Mouse (Mus musculus) liver, adult 2 months (tissue): Measurements from ENCODE around the gene Abcg4.

Experiments used
- CTCF ChIP-seq: fragments of 200-500 bp; IDR thresholded peaks from 2 replicates; pipeline ENCODE4 v1.5.1; 2011; ENCODE audit warnings: low read depth, low read length, control low read depth
- POLR2A ChIP-seq: fragments of 200-500 bp; IDR thresholded peaks from 2 replicates; pipeline ENCODE4 v1.6.1; 2011; ENCODE audit warnings: low read length, control low read depth; ENCODE audit not compliant: insufficient read depth; ENCODE audit errors: extremely low read depth

GRCm38 (mm10) chr9:44287401-44288075 is 877 bp downstream of the Abcg4 start:
- TF ChIP-seq POLR2A (no peak), CTCF (no peak)
